Mouse (Mus musculus) E14TG2a.4 (cell line): ENCODE measurements at regions not wholly inside any gene's neighbourhood (a gene's known extent, or its start where the extent isn't known, plus 50 kb on each side); places are given as distances from the start of the nearest gene placed in this dataset.
A peak's percentile ranks its signal among the peaks of the same experiment; 100 is the strongest.

Experiments used
- H3K27me3 ChIP-seq: 2 replicates; pipeline ENCODE4 v1.6.1; 2014; ENCODE audit warnings: low read length, control low read depth; ENCODE audit not compliant: insufficient read depth
- H3K36me3 ChIP-seq: 2 replicates; pipeline ENCODE4 v1.6.1; 2014; ENCODE audit warnings: low read length, control low read depth; ENCODE audit not compliant: insufficient read depth
- H3K4me1 ChIP-seq: replicated peaks from 2 replicates; pipeline ENCODE4 v1.6.1; 2014; ENCODE audit warnings: low read depth, low read length, control low read depth
- H3K4me3 ChIP-seq: replicated peaks from 2 replicates; pipeline ENCODE4 v1.5.1; 2014; ENCODE audit warnings: mild to moderate bottlenecking, low read length
- H3K9me3 ChIP-seq: 2 replicates; pipeline ENCODE4 v1.6.1; 2014; ENCODE audit warnings: low read length, control low read depth
- CTCF ChIP-seq: conservative IDR thresholded peaks from 2 replicates; pipeline ENCODE4 v1.5.1; 2014; ENCODE audit warnings: low read length
- NANOG ChIP-seq: IDR thresholded peaks from 2 replicates; pipeline ENCODE4 v1.6.1; 2014; ENCODE audit warnings: borderline replicate concordance, low read length, mixed read lengths
- POU5F1 ChIP-seq: IDR thresholded peaks from 2 replicates; pipeline ENCODE4 v1.6.1; 2014; ENCODE audit warnings: low read length, borderline replicate concordance

DNA sequence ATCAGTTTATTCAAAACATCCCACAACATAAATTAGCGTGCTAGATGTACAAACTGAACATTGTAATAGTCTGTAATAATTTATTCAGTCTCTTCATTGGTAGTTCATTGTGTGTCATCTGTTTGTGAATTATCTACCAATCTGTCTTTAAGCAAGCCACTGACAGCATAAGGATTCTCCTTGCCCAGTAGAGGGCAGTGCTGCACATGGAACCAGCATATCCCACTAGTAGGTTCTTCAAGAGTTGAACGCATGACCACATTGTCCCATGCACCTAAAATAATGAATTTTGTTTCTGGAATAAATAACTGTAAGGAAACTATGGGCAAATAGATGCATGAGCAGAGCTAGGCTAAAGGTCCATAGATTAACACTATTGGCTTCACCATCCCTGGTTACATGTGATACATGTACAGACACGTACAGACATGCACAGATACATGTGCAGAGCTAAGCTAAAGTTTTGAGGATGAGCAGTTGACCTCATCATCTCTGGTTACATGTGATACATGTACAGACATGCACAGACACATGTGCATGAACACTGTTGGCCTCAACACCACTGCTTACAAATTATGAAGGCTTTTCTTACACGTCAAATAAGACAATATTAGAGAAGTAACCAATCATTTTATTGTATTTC lies 143.0 kb upstream of the Ctnnd2 start:
- Histone ChIP-seq H3K4me1 (no peaks in the 10 kb centered on the region), H3K27me3 (no peaks in the 10 kb centered on the region), H3K9me3 (no peaks in the 10 kb centered on the region), H3K4me3 (no peak overlapping the region), H3K36me3 (no peaks in the 10 kb centered on the region)
- TF ChIP-seq NANOG (no peak), POU5F1 (no peak), CTCF (peak; percentile 57)

DNA sequence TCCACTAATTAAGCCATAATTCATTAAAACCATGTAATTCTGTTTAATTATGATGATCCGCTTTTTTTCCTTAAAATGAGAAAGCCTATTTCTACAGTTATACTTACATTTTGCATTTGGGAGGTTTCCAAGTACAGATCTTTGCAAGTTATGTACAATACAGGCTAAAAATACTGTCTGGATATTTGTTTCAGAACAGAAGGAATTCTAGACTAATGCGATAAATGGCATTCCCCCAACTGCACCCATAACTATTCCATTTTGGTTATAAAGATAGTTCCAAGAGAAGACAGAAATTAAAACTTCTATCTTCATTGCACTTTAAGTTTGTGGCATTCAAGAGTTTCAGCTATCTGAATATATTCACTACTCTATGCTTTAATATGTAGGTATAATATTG lies 137.0 kb upstream of the Ctnnd2 start:
- Histone ChIP-seq H3K36me3 (no peaks in the 10 kb centered on the region), H3K4me3 (no peak overlapping the region), H3K27me3 (peaks cover under 1% of the 10 kb centered on the region), H3K9me3 (no peaks in the 10 kb centered on the region), H3K4me1 (no peaks in the 10 kb centered on the region)
- TF ChIP-seq CTCF (no peak), NANOG (no peak), POU5F1 (no peak)

DNA sequence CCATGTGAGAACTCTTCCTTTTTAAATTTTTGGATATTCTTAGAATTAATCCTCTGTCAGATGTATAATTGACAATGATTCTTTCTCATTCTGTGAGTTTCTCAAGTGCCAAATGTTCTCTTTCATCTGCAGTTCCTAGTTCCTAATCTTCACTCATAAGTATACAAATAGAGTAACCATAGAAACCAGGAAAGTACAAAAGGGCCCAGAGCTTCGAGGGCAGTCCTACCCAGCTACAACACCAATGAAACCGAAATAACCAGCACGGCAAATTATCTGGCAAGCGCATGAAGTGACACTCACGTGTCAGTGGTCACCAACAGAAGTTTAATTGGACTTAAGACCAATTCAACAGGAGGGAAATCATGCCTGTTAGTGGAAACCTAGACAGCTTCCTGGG lies 121.5 kb upstream of the Ctnnd2 start:
- Histone ChIP-seq H3K27me3 (no peaks in the 10 kb centered on the region), H3K4me1 (no peaks in the 10 kb centered on the region), H3K36me3 (no peaks in the 10 kb centered on the region), H3K4me3 (no peak overlapping the region), H3K9me3 (no peaks in the 10 kb centered on the region)
- no peak for TF ChIP-seq NANOG
- TF ChIP-seq CTCF = no peak
- TF ChIP-seq POU5F1 = no peak

DNA sequence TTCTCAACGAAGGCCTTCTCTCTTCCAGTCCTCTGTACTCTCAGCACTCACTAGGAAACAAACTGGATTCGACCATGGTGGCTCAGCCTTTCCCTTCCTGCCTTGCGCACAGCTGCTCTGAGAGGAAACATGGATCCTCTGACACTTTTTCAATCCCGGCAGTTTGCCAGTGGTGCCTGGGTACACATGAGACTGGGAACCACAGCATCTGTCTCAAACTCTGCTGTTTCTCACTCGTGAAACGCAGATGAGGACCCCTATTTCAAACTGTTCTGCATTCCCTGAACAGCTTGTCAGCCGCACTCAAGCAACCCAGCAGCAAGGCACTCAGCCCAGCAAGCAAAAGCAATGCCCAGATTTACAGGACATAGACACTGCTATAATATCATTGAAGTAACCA lies 112.6 kb upstream of the Ctnnd2 start:
- H3K36me3 ChIP-seq = no peaks in the 10 kb centered on the region
- H3K27me3 ChIP-seq = no peaks in the 10 kb centered on the region
- H3K4me1 ChIP-seq = peaks cover 5% of the 10 kb centered on the region
- no peak overlapping the region for H3K4me3 ChIP-seq
- TF ChIP-seq NANOG (no peak), POU5F1 (no peak), CTCF (no peak)
- H3K9me3 ChIP-seq = no peaks in the 10 kb centered on the region; the same call in 1 of the 2 replicates

DNA sequence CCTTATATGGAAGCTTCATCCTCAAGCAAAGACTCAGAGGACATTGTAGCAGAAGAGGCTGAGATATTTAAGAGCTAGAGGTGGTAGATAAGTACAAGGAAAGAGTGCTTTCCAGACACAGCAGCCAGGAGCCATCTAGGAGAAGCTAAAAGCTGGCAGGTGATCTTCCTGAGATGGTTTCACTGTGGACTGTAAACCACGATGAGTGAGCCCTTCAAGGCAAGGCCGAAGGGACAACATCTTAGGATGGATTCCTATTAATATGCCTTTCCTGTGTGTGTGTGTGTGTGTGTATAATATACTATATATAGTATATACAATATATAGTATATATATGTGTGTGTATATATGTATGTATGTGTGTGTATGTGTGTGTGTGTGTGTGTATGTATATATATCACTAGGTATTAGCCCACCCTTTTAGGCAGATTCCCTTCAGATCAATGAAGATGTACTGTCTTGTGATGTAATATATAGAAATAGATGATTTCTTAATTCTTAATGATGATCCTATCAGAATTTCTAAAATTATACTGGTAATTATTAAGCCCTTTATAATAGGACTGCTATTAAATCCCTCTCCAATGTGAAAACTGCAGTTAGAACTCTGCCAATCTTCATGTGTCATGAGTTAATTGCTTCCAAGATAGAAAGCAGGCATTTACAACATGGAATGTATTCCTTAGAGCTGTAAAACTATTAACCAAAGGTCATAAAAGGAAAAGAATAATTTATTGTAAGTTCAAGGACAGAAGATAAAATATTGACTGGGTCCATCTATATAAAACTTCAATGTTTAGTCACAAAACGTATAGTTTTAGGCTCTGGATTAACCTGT lies 111.7 kb upstream of the Ctnnd2 start:
- TF ChIP-seq POU5F1 (no peak), NANOG (no peak), CTCF (no peak)
- no peaks in the 10 kb centered on the region; the same call in 1 of the 2 replicates for H3K9me3 ChIP-seq
- no peaks in the 10 kb centered on the region for H3K36me3 ChIP-seq
- H3K27me3 ChIP-seq = no peaks in the 10 kb centered on the region
- H3K4me1 ChIP-seq = peaks cover 5% of the 10 kb centered on the region
- no peak overlapping the region for H3K4me3 ChIP-seq

DNA sequence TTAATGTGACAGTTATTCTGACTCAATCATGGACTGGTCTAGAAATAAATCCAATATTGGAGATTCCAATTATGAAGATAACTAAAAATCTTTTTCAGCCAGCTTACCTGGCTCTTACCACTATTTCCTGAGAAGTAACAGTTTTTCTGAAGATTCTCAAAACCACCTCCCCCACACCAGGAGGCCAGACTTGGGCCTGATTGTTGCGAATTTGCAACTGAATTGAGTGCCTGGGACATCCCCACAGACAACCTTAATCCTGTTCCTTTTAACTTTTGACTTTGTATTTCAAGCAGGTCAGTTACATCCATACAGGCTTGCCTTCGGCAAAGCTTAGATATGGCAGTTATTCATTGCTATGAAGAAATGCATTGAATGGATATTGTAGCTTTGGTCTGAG lies 100.7 kb upstream of the Ctnnd2 start:
- TF ChIP-seq POU5F1 (no peak), NANOG (peak; percentile 84)
- H3K27me3 ChIP-seq = no peaks in the 10 kb centered on the region

DNA sequence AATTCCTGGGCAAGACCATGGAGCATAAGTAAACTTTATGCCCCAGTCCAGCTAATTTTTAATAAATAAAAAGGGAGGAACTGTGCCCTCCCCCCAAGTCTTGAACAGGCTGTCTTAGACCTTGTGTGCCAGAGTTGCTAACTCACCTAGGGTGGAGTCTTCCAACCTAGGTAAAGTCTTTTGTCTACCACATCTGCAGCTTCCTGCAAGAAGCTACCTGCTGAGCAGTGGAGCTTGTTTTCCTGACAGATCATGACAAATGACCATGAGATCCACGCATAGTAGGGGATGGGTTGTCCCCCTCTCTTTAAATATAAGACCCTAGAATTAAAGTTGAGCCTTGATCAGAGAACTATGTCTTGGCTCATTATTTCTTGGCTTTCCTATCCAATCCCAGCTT lies 100.1 kb upstream of the Ctnnd2 start:
- Histone ChIP-seq H3K27me3 (no peaks in the 10 kb centered on the region), H3K4me3 (peak overlapping the region; percentile 43; the same call in 1 of the 2 replicates), H3K36me3 (peaks cover 9% of the 10 kb centered on the region), H3K4me1 (peaks cover 45% of the 10 kb centered on the region), H3K9me3 (peaks cover 30% of the 10 kb centered on the region)
- no peak for TF ChIP-seq POU5F1
- TF ChIP-seq CTCF = no peak
- no peak for TF ChIP-seq NANOG

More for the DNA sequence above, 100.7 kb upstream of the Ctnnd2 start:
- Histone ChIP-seq H3K4me3 (peak overlapping the region; percentile 43; the same call in 1 of the 2 replicates), H3K4me1 (peaks cover 45% of the 10 kb centered on the region), H3K36me3 (peaks cover 9% of the 10 kb centered on the region), H3K9me3 (peaks cover 30% of the 10 kb centered on the region)

DNA sequence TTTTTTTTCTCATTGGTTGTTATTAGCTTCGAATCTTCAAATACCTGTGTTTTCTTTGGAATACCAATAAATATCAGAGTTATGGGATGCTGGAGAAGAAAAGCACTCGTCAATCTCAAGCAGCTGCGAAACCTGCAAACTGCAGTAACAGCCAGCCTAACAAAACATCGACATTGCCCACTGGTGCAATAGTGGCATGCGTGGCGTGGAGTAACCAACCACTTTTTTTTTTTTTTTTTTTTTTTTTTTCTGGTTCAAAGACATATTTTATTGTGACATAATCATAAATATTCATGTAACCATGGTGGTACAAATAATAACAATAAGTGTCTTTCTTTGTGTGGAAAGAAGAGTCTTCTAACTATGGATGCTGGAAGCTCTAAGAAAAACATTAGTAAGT lies 85.3 kb upstream of the Ctnnd2 start:
- H3K4me3 ChIP-seq = no peak overlapping the region
- no peak for TF ChIP-seq POU5F1
- TF ChIP-seq NANOG = no peak
- TF ChIP-seq CTCF = no peak
- no peaks in the 10 kb centered on the region for H3K36me3 ChIP-seq
- H3K4me1 ChIP-seq = peaks cover 6% of the 10 kb centered on the region; the same call in 1 of the 2 replicates
- H3K9me3 ChIP-seq = no peaks in the 10 kb centered on the region
- no peaks in the 10 kb centered on the region for H3K27me3 ChIP-seq

DNA sequence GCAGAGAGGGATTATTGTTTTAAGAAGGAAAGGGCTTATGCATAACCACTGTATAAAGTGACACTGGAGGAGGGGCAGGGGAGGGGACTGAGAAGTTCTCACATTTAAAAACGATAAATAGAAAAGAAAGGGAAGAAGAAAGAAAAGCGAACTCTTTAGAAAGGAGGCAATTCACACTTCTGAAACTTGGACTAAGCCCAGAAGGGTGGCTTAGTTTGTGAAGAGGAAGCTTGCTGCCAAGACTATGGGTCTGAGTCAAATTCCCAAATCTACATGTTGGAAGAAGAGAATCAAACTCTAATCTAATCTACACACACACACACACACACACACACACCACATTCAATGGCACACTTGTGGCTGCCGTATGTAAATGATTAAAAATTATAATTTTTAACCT lies 50.3 kb upstream of the Ctnnd2 start:
- H3K36me3 ChIP-seq = no peaks in the 10 kb centered on the region
- TF ChIP-seq CTCF (no peak), POU5F1 (no peak), NANOG (no peak)
- no peaks in the 10 kb centered on the region for H3K9me3 ChIP-seq
- no peaks in the 10 kb centered on the region for H3K27me3 ChIP-seq
- no peak overlapping the region for H3K4me3 ChIP-seq
- H3K4me1 ChIP-seq = peaks cover 5% of the 10 kb centered on the region
